Mouse (Mus musculus): Measurements from ENCODE around the gene Alox5ap. TPM values are rescaled to one million over a fixed set of nuclear protein-coding genes. Genes with fewer than 3 reads are reported as not detected.

The Alox5ap gene
- total and polyA plus RNA-seq, 2 experiments from 2014 or later, result 2.5 to 10.5 TPM

GRCm38 (mm10) chr5:149266761-149267221 lies 2.2 kb downstream of the Alox5ap start:
- ATAC-seq (ENCODE audit: low FRiP score), result no peak
- 79% methylated on average over 8 of the region's 8 CpGs for WGBS
- H3K4me1 ChIP-seq (ENCODE audit: insufficient read depth, low read length), result no peaks in the 10 kb centered on the region
- TF ChIP-seq CTCF (IDR thresholded peaks at IDR 0.05), result no peak
- H3K9me3 ChIP-seq (ENCODE audit: low read length), result no peaks in the 10 kb centered on the region
- no peaks in the 10 kb centered on the region for H3K36me3 ChIP-seq (ENCODE audit: insufficient read depth, low read length)
- H3K27ac ChIP-seq (ENCODE audit: low read depth, low read length), result no peak overlapping the region
- no peaks in the 10 kb centered on the region for H3K27me3 ChIP-seq (ENCODE audit: insufficient read depth, low read length)
- no peak overlapping the region for H3K9ac ChIP-seq (replicated peaks; ENCODE audit: low read length, poor library complexity, severe bottlenecking)
- no peak for DNase-seq (ENCODE audit: low spot score)
- H3K4me3 ChIP-seq (ENCODE audit: low read depth, low read length), result no peak overlapping the region
- H3K4me2 ChIP-seq (ENCODE audit: low read depth, low read length, poor library complexity, severe bottlenecking), result no peak overlapping the region

DNA sequence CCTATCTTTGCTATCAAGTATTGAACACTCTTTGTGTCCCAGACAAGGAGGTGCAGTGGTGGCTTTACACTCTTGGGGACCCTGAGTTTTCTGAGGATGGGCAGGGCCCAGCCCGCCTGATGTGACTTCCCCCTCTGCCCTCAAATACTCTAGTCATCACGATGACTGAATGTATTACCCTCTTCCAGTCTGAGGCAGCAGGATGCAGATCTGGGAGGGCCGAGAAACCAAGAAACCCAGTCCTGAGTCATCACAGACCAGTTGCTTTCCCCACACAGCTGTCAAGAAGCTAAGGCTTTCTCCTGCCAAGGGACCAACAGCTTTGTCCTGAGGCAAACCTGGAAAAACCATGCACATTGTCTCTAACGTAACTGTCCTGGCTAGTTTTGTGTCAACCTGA lies 2.9 kb downstream of the Alox5ap start:
- ATAC-seq (ENCODE audit: low FRiP score) (no peak), DNase-seq (ENCODE audit: low spot score) (no peak)
- Histone ChIP-seq H3K27ac (ENCODE audit: low read depth, low read length) (no peak overlapping the region), H3K4me3 (ENCODE audit: low read depth, low read length) (no peak overlapping the region), H3K27me3 (ENCODE audit: insufficient read depth, low read length) (no peaks in the 10 kb centered on the region), H3K4me1 (ENCODE audit: insufficient read depth, low read length) (no peaks in the 10 kb centered on the region), H3K9me3 (ENCODE audit: low read length) (no peaks in the 10 kb centered on the region), H3K9ac (replicated peaks; ENCODE audit: low read length, poor library complexity, severe bottlenecking) (no peak overlapping the region), H3K36me3 (ENCODE audit: insufficient read depth, low read length) (no peaks in the 10 kb centered on the region), H3K4me2 (ENCODE audit: low read depth, low read length, poor library complexity, severe bottlenecking) (no peak overlapping the region)
- TF ChIP-seq CTCF (IDR thresholded peaks at IDR 0.05), result no peak
- 86% methylated on average over 4 of the region's 4 CpGs for WGBS

DNA sequence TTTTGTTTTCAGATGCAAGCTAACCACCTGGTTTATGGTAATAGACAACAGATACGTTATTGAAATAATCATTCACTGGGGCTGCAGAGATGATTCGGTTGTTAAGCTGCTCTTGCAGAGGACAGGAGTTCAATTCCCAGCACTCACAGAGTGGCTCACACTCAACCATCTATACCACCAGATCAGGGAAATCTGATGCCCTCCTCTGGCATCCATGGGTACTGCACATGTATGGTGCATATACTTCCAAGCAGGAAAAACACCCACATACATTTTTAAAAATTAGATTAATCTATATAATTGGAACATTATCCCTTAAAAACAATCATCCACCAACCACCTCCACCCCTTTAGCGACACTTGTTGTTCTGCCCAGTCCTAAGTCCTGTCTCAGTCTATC lies 6.7 kb downstream of the Alox5ap start:
- no peak for ATAC-seq (ENCODE audit: low FRiP score)

GRCm38 (mm10) chr5:149272535-149272934 lies 8.0 kb downstream of the Alox5ap start:
- Histone ChIP-seq H3K27me3 (ENCODE audit: insufficient read depth, low read length) (no peaks in the 10 kb centered on the region), H3K9ac (replicated peaks; ENCODE audit: low read length, poor library complexity, severe bottlenecking) (no peak overlapping the region), H3K9me3 (ENCODE audit: low read length) (no peaks in the 10 kb centered on the region), H3K4me2 (ENCODE audit: low read depth, low read length, poor library complexity, severe bottlenecking) (no peak overlapping the region), H3K4me3 (ENCODE audit: low read depth, low read length) (no peak overlapping the region), H3K36me3 (ENCODE audit: insufficient read depth, low read length) (no peaks in the 10 kb centered on the region), H3K4me1 (ENCODE audit: insufficient read depth, low read length) (no peaks in the 10 kb centered on the region), H3K27ac (ENCODE audit: low read depth, low read length) (no peak overlapping the region)
- DNase-seq (ENCODE audit: low spot score) (no peak), ATAC-seq (ENCODE audit: low FRiP score) (no peak)
- WGBS, result 86% methylated on average over 4 of the region's 4 CpGs
- TF ChIP-seq CTCF (IDR thresholded peaks at IDR 0.05), result no peak

More for the DNA sequence above, 6.7 kb downstream of the Alox5ap start:
- Histone ChIP-seq H3K27ac (ENCODE audit: low read depth, low read length) (no peak overlapping the region), H3K27me3 (ENCODE audit: insufficient read depth, low read length) (no peaks in the 10 kb centered on the region), H3K4me1 (ENCODE audit: insufficient read depth, low read length) (no peaks in the 10 kb centered on the region), H3K4me2 (ENCODE audit: low read depth, low read length, poor library complexity, severe bottlenecking) (no peak overlapping the region), H3K4me3 (ENCODE audit: low read depth, low read length) (no peak overlapping the region), H3K36me3 (ENCODE audit: insufficient read depth, low read length) (no peaks in the 10 kb centered on the region), H3K9ac (replicated peaks; ENCODE audit: low read length, poor library complexity, severe bottlenecking) (no peak overlapping the region), H3K9me3 (ENCODE audit: low read length) (no peaks in the 10 kb centered on the region)
- WGBS, result 98% methylated on average over 3 of the region's 3 CpGs
- TF ChIP-seq CTCF (IDR thresholded peaks at IDR 0.05), result peak; percentile 27
- DNase-seq (ENCODE audit: low spot score), result no peak

DNA sequence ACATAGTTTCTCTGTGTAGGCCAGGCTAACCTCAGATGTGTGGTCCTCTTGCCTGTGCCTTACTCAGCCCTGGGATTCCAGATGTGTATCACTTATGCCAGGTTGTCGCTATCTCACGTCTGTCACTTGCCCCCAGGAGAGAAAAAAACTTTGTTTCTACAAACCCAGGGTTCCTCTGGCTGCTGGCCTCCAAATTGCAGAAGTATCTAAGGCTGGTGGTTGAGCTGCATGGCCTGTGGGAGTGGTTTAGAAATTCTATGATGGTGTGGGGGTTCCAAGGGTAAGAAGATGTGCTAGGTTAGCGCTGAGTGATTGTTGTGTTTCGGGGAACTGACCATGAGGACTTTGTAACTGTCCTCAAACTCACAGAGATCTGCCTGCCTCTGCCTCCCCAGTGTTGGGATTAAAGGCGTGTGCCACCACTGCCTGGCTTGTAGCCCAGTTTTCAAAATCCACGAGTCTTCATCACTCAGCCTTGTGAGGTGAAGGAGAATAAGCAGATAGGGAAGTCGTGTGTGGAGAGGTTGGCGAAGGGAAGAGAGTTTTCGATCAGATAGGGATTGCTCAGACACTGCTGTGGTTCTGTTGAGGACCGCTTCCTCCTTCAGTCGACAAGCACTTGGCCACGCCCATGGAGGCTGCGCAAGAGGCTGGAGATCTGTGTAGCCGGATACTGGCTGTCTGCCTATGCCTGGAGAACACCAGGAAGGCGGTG lies 10.0 kb downstream of the Alox5ap start:
- no peak for ATAC-seq (ENCODE audit: low FRiP score)
- 89% methylated on average over 15 of the region's 15 CpGs for WGBS

GRCm38 (mm10) chr5:149275105-149275494 lies 10.5 kb downstream of the Alox5ap start:
- DNase-seq (ENCODE audit: low spot score), result no peak
- Histone ChIP-seq H3K9me3 (ENCODE audit: low read length) (no peaks in the 10 kb centered on the region), H3K27ac (ENCODE audit: low read depth, low read length) (no peak overlapping the region), H3K36me3 (ENCODE audit: insufficient read depth, low read length) (no peaks in the 10 kb centered on the region), H3K4me2 (ENCODE audit: low read depth, low read length, poor library complexity, severe bottlenecking) (no peak overlapping the region), H3K9ac (replicated peaks; ENCODE audit: low read length, poor library complexity, severe bottlenecking) (no peak overlapping the region), H3K4me3 (ENCODE audit: low read depth, low read length) (no peak overlapping the region), H3K27me3 (ENCODE audit: insufficient read depth, low read length) (no peaks in the 10 kb centered on the region), H3K4me1 (ENCODE audit: insufficient read depth, low read length) (peaks cover 3% of the 10 kb centered on the region; the same call in 1 of the 2 replicates)
- peak; percentile 37 for TF ChIP-seq CTCF (IDR thresholded peaks at IDR 0.05)
- no peak for ATAC-seq (ENCODE audit: low FRiP score)
- WGBS, result 74% methylated on average over 1 of the region's 1 CpGs

More for the DNA sequence above, 10.0 kb downstream of the Alox5ap start:
- Histone ChIP-seq H3K4me3 (ENCODE audit: low read depth, low read length) (no peak overlapping the region), H3K4me2 (ENCODE audit: low read depth, low read length, poor library complexity, severe bottlenecking) (no peak overlapping the region), H3K9ac (replicated peaks; ENCODE audit: low read length, poor library complexity, severe bottlenecking) (no peak overlapping the region), H3K36me3 (ENCODE audit: insufficient read depth, low read length) (no peaks in the 10 kb centered on the region), H3K4me1 (ENCODE audit: insufficient read depth, low read length) (no peaks in the 10 kb centered on the region), H3K9me3 (ENCODE audit: low read length) (no peaks in the 10 kb centered on the region), H3K27ac (ENCODE audit: low read depth, low read length) (no peak overlapping the region), H3K27me3 (ENCODE audit: insufficient read depth, low read length) (no peaks in the 10 kb centered on the region)
- no peak for TF ChIP-seq CTCF (IDR thresholded peaks at IDR 0.05)
- DNase-seq (ENCODE audit: low spot score), result no peak

Measured in midbrain, postnatal 0 days (tissue).